Mouse (Mus musculus) intestine, postnatal 0 days (tissue): ENCODE data around the gene Nol4l. TPM values are rescaled to one million over a fixed set of nuclear protein-coding genes. Genes with fewer than 3 reads are reported as not detected.

Source experiments
- ATAC-seq: fragments of 200-750 bp; cut with Nextera tagmentation; 2 replicates; pipeline ENCODE4 v1.8.0; 2017; ENCODE audit warnings: mild to moderate bottlenecking, moderate TSS enrichment, moderate library complexity
- H3K27ac ChIP-seq: fragments of 300-500 bp; sonication (generic); 2 replicates; pipeline ENCODE4 v1.5.1; 2014; ENCODE audit warnings: mild to moderate bottlenecking, low read depth, low read length, moderate library complexity
- H3K27me3 ChIP-seq: fragments of 300-500 bp; sonication (generic); replicated peaks from 2 replicates; pipeline ENCODE4 v1.6.1; 2014; ENCODE audit warnings: low read length, mixed read lengths; ENCODE audit not compliant: control insufficient read depth, insufficient read depth
- H3K36me3 ChIP-seq: fragments of 300-500 bp; sonication (generic); 2 replicates; pipeline ENCODE4 v1.6.1; 2014; ENCODE audit warnings: mild to moderate bottlenecking, moderate library complexity; ENCODE audit not compliant: control insufficient read depth, insufficient read depth
- H3K4me1 ChIP-seq: fragments of 300-500 bp; sonication (generic); replicated peaks from 2 replicates; pipeline ENCODE4 v1.6.1; 2014; ENCODE audit warnings: antibody characterized with exemption, low read length, mixed read lengths; ENCODE audit not compliant: control insufficient read depth, insufficient read depth
- H3K4me2 ChIP-seq: fragments of 300-500 bp; sonication (generic); replicated peaks from 2 replicates; pipeline ENCODE4 v1.6.1; 2014; ENCODE audit warnings: low read depth, mild to moderate bottlenecking, moderate library complexity
- H3K4me3 ChIP-seq: fragments of 300-500 bp; sonication (generic); 2 replicates; pipeline ENCODE4 v1.5.1; 2014; ENCODE audit warnings: low read depth, low read length
- H3K9ac ChIP-seq: fragments of 300-500 bp; sonication (generic); 2 replicates; pipeline ENCODE4 v1.6.1; 2014; ENCODE audit warnings: mild to moderate bottlenecking, low read depth, low read length
- H3K9me3 ChIP-seq: fragments of 300-500 bp; sonication (generic); 2 replicates; pipeline ENCODE4 v1.6.1; 2016; ENCODE audit warnings: mixed run types; ENCODE audit not compliant: control insufficient read depth
- CTCF ChIP-seq: sonication (generic); IDR thresholded peaks from 2 replicates; pipeline ENCODE4 v1.5.1; 2016; ENCODE audit warnings: low read depth, mild to moderate bottlenecking, control low read depth, antibody characterized with exemption, moderate library complexity
- WGBS: fragments of 180-500 bp; shearing (Covaris S2); extraction: QIAGEN DNeasy Blood & Tissue Kit; methylation state at CpG from one replicate; pipeline ENCODE4 v1.1.7; 2014; 5-methylcytosine and 5-hydroxymethylcytosine counted together
- polyA plus RNA-seq: library from polyadenylated mRNA; unstranded; fragments of >200 nt; fragmentation: Nextera tagmentation; extraction: Ambion mirVana; gene quantifications from 2 replicates; pipeline ENCODE4 v1.2.1, GENCODE M21; 2015

Nol4l gene
- polyA plus RNA-seq, 1 experiment from 2014 or later: 21.9 TPM

GRCm38 (mm10) chr2:153493781-153494292 is 35.9 kb downstream of the Nol4l start:
- no peak overlapping the region for H3K4me2 ChIP-seq
- H3K4me3 ChIP-seq: no peak overlapping the region
- peak; percentile 42 for ATAC-seq
- TF ChIP-seq CTCF: no peak
- H3K4me1 ChIP-seq: peaks cover 4% of the 10 kb centered on the region; the same call in 1 of the 2 replicates
- no peaks in the 10 kb centered on the region for H3K36me3 ChIP-seq
- WGBS: 17% methylated on average over 5 of the region's 6 CpGs
- H3K9ac ChIP-seq: no peak overlapping the region
- no peaks in the 10 kb centered on the region for H3K9me3 ChIP-seq
- H3K27me3 ChIP-seq: no peaks in the 10 kb centered on the region
- no peak overlapping the region for H3K27ac ChIP-seq

- Histone ChIP-seq H3K9ac (0 out of 2 replicates have a peak overlapping the region, but pooled peaks have one; percentile 55), H3K27ac (peak overlapping the region; percentile 64; the same call in 1 of the 2 replicates), H3K4me2 (peak overlapping the region; percentile 94), H3K27me3 (no peaks in the 10 kb centered on the region), H3K4me1 (peaks cover 4% of the 10 kb centered on the region; the same call in 1 of the 2 replicates), H3K36me3 (no peaks in the 10 kb centered on the region), H3K9me3 (no peaks in the 10 kb centered on the region), H3K4me3 (peak overlapping the region; percentile 62)
- WGBS: 27% methylated on average over 2 of the region's 2 CpGs
- ATAC-seq: no peak
- no peak for TF ChIP-seq CTCF
Measured at GRCm38 (mm10) chr2:153493393-153493731, 36.4 kb downstream of the Nol4l start.

- ATAC-seq: peak; percentile 82
- Histone ChIP-seq H3K27me3 (no peaks in the 10 kb centered on the region), H3K4me2 (peak within 1 kb of the TSS; percentile 94), H3K4me3 (peak within 1 kb of the TSS; percentile 62), H3K27ac (peak within 1 kb of the TSS; percentile 64; the same call in 1 of the 2 replicates), H3K9me3 (no peaks in the 10 kb centered on the region), H3K36me3 (no peaks in the 10 kb centered on the region), H3K9ac (peak within 1 kb of the TSS; percentile 55), H3K4me1 (peaks cover 4% of the 10 kb centered on the region; the same call in 1 of the 2 replicates)
- TF ChIP-seq CTCF: no peak
- 1% methylated on average over 65 of the region's 83 CpGs for WGBS
Measured at GRCm38 (mm10) chr2:153492573-153493392, 37.0 kb downstream of the Nol4l start, which contains the start of gene 4930404H24Rik. Gene 4930404H24Rik (plus strand): TSS chr2:153492790.

GRCm38 (mm10) chr2:153492179-153492517 is 37.6 kb downstream of the Nol4l start:
- 0 out of 2 replicates have a peak overlapping the region, but pooled peaks have one; percentile 28 for H3K27ac ChIP-seq
- ATAC-seq: no peak

GRCm38 (mm10) chr2:153491512-153492178 is 38.1 kb downstream of the Nol4l start:
- no peak overlapping the region for H3K27ac ChIP-seq
- peaks cover 4% of the 10 kb centered on the region; the same call in 1 of the 2 replicates for H3K4me1 ChIP-seq
- no peaks in the 10 kb centered on the region for H3K27me3 ChIP-seq
- peak overlapping the region; percentile 55; the same call in 1 of the 2 replicates for H3K9ac ChIP-seq
- 37% methylated on average over 18 of the region's 18 CpGs for WGBS
- H3K4me2 ChIP-seq: peak overlapping the region; percentile 94
- no peak for ATAC-seq
- H3K36me3 ChIP-seq: no peaks in the 10 kb centered on the region
- H3K9me3 ChIP-seq: no peaks in the 10 kb centered on the region
- peak overlapping the region; percentile 62 for H3K4me3 ChIP-seq
- no peak for TF ChIP-seq CTCF

More at GRCm38 (mm10) chr2:153492179-153492517, 37.6 kb downstream of the Nol4l start:
- no peaks in the 10 kb centered on the region for H3K9me3 ChIP-seq
- H3K4me2 ChIP-seq: peak overlapping the region; percentile 94
- H3K27me3 ChIP-seq: no peaks in the 10 kb centered on the region
- peak overlapping the region; percentile 55 for H3K9ac ChIP-seq
- peak overlapping the region; percentile 62 for H3K4me3 ChIP-seq
- H3K36me3 ChIP-seq: no peaks in the 10 kb centered on the region
- WGBS: under 1% methylated on average over 22 of the region's 24 CpGs
- no peak for TF ChIP-seq CTCF
- peaks cover 4% of the 10 kb centered on the region; the same call in 1 of the 2 replicates for H3K4me1 ChIP-seq

GRCm38 (mm10) chr2:153490940-153491339 is 38.8 kb downstream of the Nol4l start:
- WGBS: 67% methylated on average over 5 of the region's 5 CpGs
- H3K4me3 ChIP-seq: no peak overlapping the region
- H3K36me3 ChIP-seq: no peaks in the 10 kb centered on the region
- H3K27ac ChIP-seq: no peak overlapping the region
- ATAC-seq: no peak
- no peaks in the 10 kb centered on the region for H3K9me3 ChIP-seq
- H3K9ac ChIP-seq: no peak overlapping the region
- no peaks in the 10 kb centered on the region for H3K27me3 ChIP-seq
- no peak overlapping the region for H3K4me2 ChIP-seq
- peaks cover 4% of the 10 kb centered on the region; the same call in 1 of the 2 replicates for H3K4me1 ChIP-seq
- TF ChIP-seq CTCF: no peak
